Mouse (Mus musculus) brain, adult 2 months (tissue): ENCODE data around the gene Cth.

ENCODE experiments used
- DNase-seq: peaks from one replicate; pipeline ENCODE4 v3.0.0; 2011; ENCODE audit warnings: low read depth, low spot score

The Cth gene

GRCm38 (mm10) chr3:157912155-157912554 lies 12.7 kb downstream of the Cth start:
- no peak for DNase-seq

GRCm38 (mm10) chr3:157910262-157910661 lies 14.6 kb downstream of the Cth start:
- no peak for DNase-seq

GRCm38 (mm10) chr3:157908166-157908565 lies 16.7 kb downstream of the Cth start:
- DNase-seq, result no peak

GRCm38 (mm10) chr3:157901721-157902120 lies 23.2 kb downstream of the Cth start:
- no peak for DNase-seq

GRCm38 (mm10) chr3:157899986-157900385 lies 24.9 kb downstream of the Cth start:
- no peak for DNase-seq

- no peak for DNase-seq
Measured at GRCm38 (mm10) chr3:157897645-157898044, 27.2 kb downstream of the Cth start.

GRCm38 (mm10) chr3:157891819-157892218 lies 33.1 kb downstream of the Cth start:
- no peak for DNase-seq

- DNase-seq, result peak; percentile 60
Measured at GRCm38 (mm10) chr3:157884081-157884643, 40.7 kb downstream of the Cth start.

- DNase-seq, result no peak
Measured at GRCm38 (mm10) chr3:157883085-157883484, 41.8 kb downstream of the Cth start.

- DNase-seq, result no peak
Measured at GRCm38 (mm10) chr3:157881992-157882391, 42.9 kb downstream of the Cth start.

- DNase-seq, result no peak
Measured at GRCm38 (mm10) chr3:157880983-157881382, 43.9 kb downstream of the Cth start.

- DNase-seq, result no peak
Measured at GRCm38 (mm10) chr3:157877847-157878246, 47.0 kb downstream of the Cth start.

- DNase-seq, result peak; percentile 84
Measured at GRCm38 (mm10) chr3:157876439-157877156, 48.3 kb downstream of the Cth start.

- no peak for DNase-seq
Measured at GRCm38 (mm10) chr3:157872897-157873296, 52.0 kb downstream of the Cth start.

- DNase-seq, result no peak
Measured at GRCm38 (mm10) chr3:157867836-157868235, 57.0 kb downstream of the Cth start.

GRCm38 (mm10) chr3:157866251-157866650 lies 58.6 kb downstream of the Cth start:
- DNase-seq, result no peak

GRCm38 (mm10) chr3:157865848-157866247 lies 59.0 kb downstream of the Cth start:
- DNase-seq, result no peak

GRCm38 (mm10) chr3:157865431-157865830 lies 59.4 kb downstream of the Cth start:
- DNase-seq, result no peak

GRCm38 (mm10) chr3:157852806-157853205 lies 72.1 kb downstream of the Cth start:
- DNase-seq, result no peak

GRCm38 (mm10) chr3:157848503-157848902 lies 76.4 kb downstream of the Cth start:
- no peak for DNase-seq

- DNase-seq, result peak; percentile 47
Measured at GRCm38 (mm10) chr3:157847338-157848284, 77.3 kb downstream of the Cth start.
